Mouse (Mus musculus) bone marrow, adult 2 months (tissue): Measurements from ENCODE around the gene Cox7c. TPM values are rescaled to one million over a fixed set of nuclear protein-coding genes. Genes with fewer than 3 reads are reported as not detected.
A peak's percentile ranks its signal among the peaks of the same experiment; 100 is the strongest.
"Not testable (repeated sequence)": the region's sequence is repeated elsewhere in the genome, so short reads cannot be mapped to it uniquely, and the experiment has no call there.

Source experiments
- H3K27ac ChIP-seq: fragments of 200-500 bp; 2 replicates; pipeline ENCODE4 v1.5.1; 2012; ENCODE audit warnings: low read depth, mild to moderate bottlenecking, control low read depth, inconsistent platforms, low read length; ENCODE audit not compliant: control insufficient read depth, poor library complexity, insufficient read depth
- H3K4me1 ChIP-seq: fragments of 200-500 bp; 2 replicates; pipeline ENCODE4 v1.6.1; 2011; ENCODE audit warnings: low read length; ENCODE audit not compliant: control insufficient read depth, insufficient read depth
- H3K4me3 ChIP-seq: fragments of 200-500 bp; replicated peaks from 2 replicates; pipeline ENCODE3; 2011; ENCODE audit warnings: mild to moderate bottlenecking, low read depth, low read length, control low read depth; ENCODE audit not compliant: control insufficient read depth
- CTCF ChIP-seq: fragments of 200-500 bp; IDR thresholded peaks from 2 replicates; pipeline ENCODE4 v1.5.1; 2011; ENCODE audit warnings: low read length, control low read depth; ENCODE audit not compliant: control insufficient read depth, insufficient read depth
- POLR2A ChIP-seq: fragments of 200-500 bp; IDR thresholded peaks from 2 replicates; pipeline ENCODE4 v1.6.1; 2011; ENCODE audit warnings: low read depth, mild to moderate bottlenecking, control low read depth, low read length, borderline replicate concordance; ENCODE audit not compliant: control insufficient read depth
- WGBS: fragments of 180-500 bp; shearing (Covaris S2); methylation state at CpG from one replicate; pipeline ENCODE4 v1.1.7; 2018; 5-methylcytosine and 5-hydroxymethylcytosine counted together
- polyA plus RNA-seq: library from polyadenylated mRNA; stranded (reverse); fragments of >200 nt; gene quantifications from 2 replicates; pipeline ENCODE4 v1.2.4, GENCODE M21; 2011; ENCODE audit warnings: low replicate concordance; ENCODE audit not compliant: missing spikeins, insufficient read depth, insufficient read length

Gene Cox7c
- 159 and 319 TPM in 2 replicates for polyA plus RNA-seq

GRCm38 (mm10) chr13:86046254-86046951, at the start of gene Cox7c:
Gene Cox7c, minus strand, starts transcription at chr13:86046904.
- Histone ChIP-seq H3K4me3 (peak within 1 kb of the TSS; percentile 88), H3K4me1 (no peaks in the 10 kb centered on the region), H3K27ac (peak within 1 kb of the TSS; percentile 89)
- WGBS = under 1% methylated on average over 51 of the region's 51 CpGs
- TF ChIP-seq POLR2A (peak; percentile 57; the same call in 1 of the 2 replicates), CTCF (no peak)

GRCm38 (mm10) chr13:86068011-86068724, 21.5 kb upstream of the Cox7c start:
- 57% methylated on average over 3 of the region's 3 CpGs for WGBS
- H3K27ac ChIP-seq = no peak overlapping the region
- H3K4me1 ChIP-seq = no peaks in the 10 kb centered on the region
- H3K4me3 ChIP-seq = no peak overlapping the region
- TF ChIP-seq CTCF (no peak), POLR2A (no peak)

DNA sequence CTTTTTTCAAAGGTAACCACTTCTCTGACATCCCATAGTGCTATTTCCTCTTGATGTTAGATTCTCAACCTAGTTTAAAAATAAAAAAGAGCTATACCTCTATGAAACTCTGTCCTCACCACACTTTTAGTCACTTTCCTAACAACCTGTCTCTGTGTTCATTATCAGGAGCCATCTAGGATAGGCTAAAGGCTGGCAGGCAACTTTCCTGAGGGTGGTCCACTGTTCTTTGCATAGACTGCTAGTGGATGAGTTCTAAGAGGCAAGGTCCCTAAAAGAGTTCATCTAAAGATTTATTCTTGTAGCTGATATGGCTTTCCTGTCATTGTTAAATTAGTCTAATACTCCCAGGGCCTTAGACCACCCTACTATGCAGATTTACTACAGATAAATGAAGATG, 20.8 kb upstream of the Cox7c start:
- TF ChIP-seq POLR2A (no peak), CTCF (no peak)
- no peak overlapping the region for H3K27ac ChIP-seq

GRCm38 (mm10) chr13:86054091-86054490, 7.4 kb upstream of the Cox7c start:
- WGBS = 35% methylated on average over 8 of the region's 8 CpGs
- not testable (repeated sequence) for H3K4me3 ChIP-seq, H3K27ac ChIP-seq, H3K4me1 ChIP-seq

More for the DNA sequence above, 20.8 kb upstream of the Cox7c start:
- H3K4me1 ChIP-seq = no peaks in the 10 kb centered on the region
- no peak overlapping the region for H3K4me3 ChIP-seq

GRCm38 (mm10) chr13:86004907-86005675, 41.6 kb downstream of the Cox7c start:
- no peak for TF ChIP-seq POLR2A
- TF ChIP-seq CTCF = no peak
- H3K4me3 ChIP-seq = no peak overlapping the region
- no peak overlapping the region for H3K27ac ChIP-seq
- 77% methylated on average over 7 of the region's 7 CpGs for WGBS
- H3K4me1 ChIP-seq = no peaks in the 10 kb centered on the region
